Mouse (Mus musculus): ENCODE results near the gene Ncam1.

Gene Ncam1

GRCm38 (mm10) chr9:49675696-49676465 lies 122.8 kb downstream of the Ncam1 start:
- no peak for DNase-seq (ENCODE audit: low spot score)

GRCm38 (mm10) chr9:49672646-49673199 lies 126.0 kb downstream of the Ncam1 start:
- DNase-seq (ENCODE audit: low spot score), result no peak

DNA sequence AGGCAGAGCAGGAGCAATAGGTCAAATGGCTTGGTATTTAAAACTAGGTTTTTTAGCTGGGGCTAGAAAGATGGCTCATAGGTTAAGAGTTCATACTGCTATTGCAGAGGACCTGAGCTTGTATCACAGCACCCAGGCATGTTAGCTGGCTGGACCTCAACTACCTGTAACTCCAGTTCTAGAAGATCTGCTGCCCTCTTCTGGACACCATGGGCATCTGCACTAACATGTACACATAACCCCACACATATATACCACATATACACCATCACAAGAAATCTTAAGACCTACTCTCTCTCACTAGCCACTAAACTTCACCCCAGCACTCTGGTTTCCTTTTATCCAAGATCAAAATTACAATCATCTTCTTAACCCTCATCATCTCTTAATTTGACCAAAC lies 131.7 kb downstream of the Ncam1 start:
- no peak for DNase-seq (ENCODE audit: low spot score)

- DNase-seq (ENCODE audit: low spot score), result no peak
Measured at GRCm38 (mm10) chr9:49665361-49665760, 133.4 kb downstream of the Ncam1 start.

- DNase-seq (ENCODE audit: low spot score), result no peak
Measured at GRCm38 (mm10) chr9:49663927-49664320, 134.8 kb downstream of the Ncam1 start.

DNA sequence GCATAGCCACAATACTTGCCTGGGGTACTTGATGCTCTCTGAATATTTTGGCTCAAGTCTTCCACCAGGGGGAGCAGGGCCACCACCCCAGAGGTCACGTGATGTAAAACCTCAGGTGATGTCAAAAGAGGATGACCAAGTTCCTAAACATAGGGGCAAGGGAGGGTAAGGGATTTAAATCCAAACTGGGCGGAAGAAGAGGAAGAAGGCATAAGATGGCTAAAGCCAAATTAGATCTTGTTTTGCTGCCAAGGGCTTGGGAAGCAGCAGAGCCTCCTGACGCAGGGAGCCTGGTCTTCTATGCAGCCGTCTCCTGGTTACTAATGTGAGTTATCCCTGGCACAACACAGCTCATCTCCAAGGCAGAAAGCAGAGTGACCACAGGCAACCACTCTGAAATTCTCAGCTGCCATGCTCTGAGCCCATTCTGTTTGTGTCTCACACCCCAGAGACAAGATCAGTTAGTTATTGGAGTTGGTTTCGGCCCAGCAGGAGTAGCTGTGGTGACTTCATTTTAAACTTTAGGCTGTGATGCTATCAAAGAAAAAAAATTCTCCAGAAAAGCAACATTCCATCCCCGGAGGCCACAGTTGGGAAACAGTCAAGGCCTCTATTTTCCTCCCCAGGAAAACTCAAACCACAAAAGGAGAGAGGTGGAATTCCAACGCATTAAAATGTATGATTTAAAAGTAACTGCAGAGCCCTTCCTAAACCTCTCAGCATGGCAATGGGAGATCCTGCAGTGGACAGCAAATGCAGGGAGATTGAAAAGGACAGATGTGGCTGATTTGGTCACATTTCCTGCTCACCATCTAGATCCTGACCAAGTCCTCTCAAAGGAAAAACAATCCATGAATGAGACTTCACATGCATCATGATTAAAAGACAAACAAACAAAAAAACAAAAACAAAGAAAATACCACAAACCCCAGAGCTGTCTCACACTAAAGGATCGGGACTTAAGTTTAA lies 135.5 kb downstream of the Ncam1 start:
- DNase-seq (ENCODE audit: low spot score), result no peak

- no peak for DNase-seq (ENCODE audit: low spot score)
Measured at GRCm38 (mm10) chr9:49661480-49661879, 137.2 kb downstream of the Ncam1 start.

- no peak for DNase-seq (ENCODE audit: low spot score)
Measured at GRCm38 (mm10) chr9:49658381-49658856, 140.3 kb downstream of the Ncam1 start.

DNA sequence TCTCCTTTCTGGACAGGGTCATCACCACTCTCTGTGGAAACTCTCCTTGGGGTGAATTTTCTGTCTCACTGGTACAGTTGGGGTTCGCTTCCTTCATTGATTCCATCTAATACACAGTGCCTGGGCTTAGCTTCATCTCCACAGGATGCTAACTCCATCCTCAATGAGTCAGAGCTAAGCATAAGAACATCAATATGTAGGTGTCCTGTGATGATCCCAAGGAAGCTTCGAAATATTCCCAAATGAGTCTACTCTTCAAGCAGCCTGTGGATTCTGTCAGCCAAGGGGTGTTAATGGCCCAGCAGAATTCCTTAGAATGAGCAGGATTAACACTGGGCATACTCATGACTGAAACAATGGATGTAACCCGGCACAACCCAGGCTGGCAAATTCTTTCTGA lies 144.3 kb downstream of the Ncam1 start:
- DNase-seq (ENCODE audit: low spot score), result no peak

- no peak for DNase-seq (ENCODE audit: low spot score)
Measured at GRCm38 (mm10) chr9:49653478-49654245, 145.1 kb downstream of the Ncam1 start.

- no peak for DNase-seq (ENCODE audit: low spot score)
Measured at GRCm38 (mm10) chr9:49644296-49644695, 154.4 kb downstream of the Ncam1 start.

GRCm38 (mm10) chr9:49640764-49641163 lies 158.0 kb downstream of the Ncam1 start:
- DNase-seq (ENCODE audit: low spot score), result no peak

DNA sequence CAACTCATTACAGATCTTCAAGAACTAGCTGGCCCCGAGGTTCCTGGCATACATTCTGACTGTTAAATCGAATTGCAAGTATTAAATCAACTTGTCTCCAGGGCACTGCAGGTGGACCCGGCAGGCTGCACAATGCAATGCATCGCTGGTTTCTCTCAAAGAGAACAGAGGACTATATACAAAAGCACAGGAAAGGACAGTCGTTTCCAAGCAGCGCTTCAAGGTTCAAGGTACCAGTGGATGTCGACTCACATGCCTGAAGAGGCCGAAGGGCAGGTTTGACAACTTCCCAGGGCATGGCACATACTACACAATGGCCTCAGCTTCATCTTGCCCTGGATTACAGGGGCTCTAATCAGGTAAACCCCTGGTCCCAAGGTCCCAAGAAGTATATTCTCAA lies 158.6 kb downstream of the Ncam1 start:
- DNase-seq (ENCODE audit: low spot score), result no peak

GRCm38 (mm10) chr9:49637955-49638354 lies 160.8 kb downstream of the Ncam1 start:
- DNase-seq (ENCODE audit: low spot score), result no peak

- DNase-seq (ENCODE audit: low spot score), result no peak
Measured at GRCm38 (mm10) chr9:49635668-49636326, 162.9 kb downstream of the Ncam1 start.

GRCm38 (mm10) chr9:49632591-49632990 lies 166.1 kb downstream of the Ncam1 start:
- DNase-seq (ENCODE audit: low spot score), result no peak

DNA sequence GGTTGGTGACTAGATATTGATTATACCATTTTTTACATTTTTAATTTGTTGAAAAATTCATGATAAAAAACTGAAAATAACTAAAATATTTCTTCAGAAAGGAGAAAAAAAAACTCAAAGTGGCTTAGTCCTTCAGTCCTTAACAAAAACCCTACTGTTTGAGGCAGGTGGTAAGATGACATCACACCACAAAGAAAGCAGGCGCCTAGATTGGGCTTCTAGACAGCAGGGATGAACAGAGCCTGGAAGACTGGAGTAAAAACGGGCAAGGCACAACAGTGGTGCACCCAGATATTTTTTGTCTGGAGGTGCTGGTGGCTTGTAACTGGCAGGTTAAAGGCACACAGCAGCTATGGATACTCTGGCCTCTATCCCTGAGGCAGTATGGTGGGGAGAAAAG lies 168.4 kb downstream of the Ncam1 start:
- no peak for DNase-seq (ENCODE audit: low spot score)

- DNase-seq (ENCODE audit: low spot score), result no peak
Measured at GRCm38 (mm10) chr9:49624910-49625309, 173.8 kb downstream of the Ncam1 start.

DNA sequence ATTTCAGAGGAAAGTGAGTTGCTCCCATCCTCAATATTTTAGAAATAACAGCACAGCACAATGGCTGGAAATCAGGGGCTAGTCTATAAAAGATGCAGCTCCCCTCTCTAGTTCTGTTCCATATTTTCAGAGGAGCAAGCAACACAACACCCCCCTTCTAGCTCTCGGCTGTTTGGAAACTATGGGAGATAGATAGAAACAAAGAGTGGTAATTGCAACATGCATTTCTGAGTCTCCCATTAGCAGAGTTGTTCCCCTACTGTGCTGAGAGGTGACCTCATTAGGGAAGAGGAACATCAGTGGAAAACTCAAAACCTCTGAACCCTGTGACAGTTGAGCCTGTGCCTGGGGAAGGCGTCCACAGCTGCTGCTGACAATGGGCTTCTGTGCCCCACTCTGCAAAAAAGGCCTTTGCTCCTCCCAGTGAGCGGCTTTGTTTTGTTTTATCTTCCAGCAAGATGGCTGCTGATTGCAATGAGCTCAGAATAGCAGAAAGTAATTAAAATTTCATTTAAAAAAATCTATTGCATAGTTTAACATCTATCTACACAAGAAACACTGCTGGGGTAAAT lies 174.7 kb downstream of the Ncam1 start:
- DNase-seq (ENCODE audit: low spot score), result no peak

DNA sequence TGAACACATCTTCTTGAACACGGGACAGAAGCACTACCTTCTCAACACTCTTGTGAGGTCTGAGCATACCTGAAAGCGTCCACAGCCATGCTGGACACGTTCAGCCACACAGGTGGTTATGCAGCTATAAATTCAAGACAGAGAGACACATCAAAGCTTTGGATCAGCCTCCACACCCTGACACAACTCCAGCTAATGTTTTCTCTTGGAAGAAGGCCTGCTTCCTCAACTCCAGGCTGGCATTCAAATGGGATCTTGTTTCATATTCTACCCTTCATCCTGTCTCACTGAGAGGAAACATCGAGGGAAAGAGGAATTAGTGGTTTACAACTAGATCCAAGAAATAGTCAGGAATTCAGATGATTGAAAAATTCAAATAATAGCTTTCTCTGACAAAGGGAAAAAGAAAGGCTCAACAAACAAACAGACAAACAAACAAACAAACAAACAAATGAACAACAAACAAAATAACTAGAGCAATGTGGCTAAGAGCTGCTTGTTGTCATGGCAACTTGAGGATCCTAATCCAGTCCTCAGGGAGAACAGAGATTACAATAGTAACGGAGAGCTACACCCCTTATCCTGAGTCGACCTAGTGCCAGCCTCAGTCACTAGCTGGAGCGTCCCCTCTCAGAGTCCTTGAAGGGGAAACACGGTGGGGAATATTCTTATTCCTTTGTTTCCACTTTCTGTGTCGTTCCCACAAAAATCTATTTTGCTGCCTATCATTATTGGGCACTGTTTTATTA lies 175.6 kb downstream of the Ncam1 start:
- no peak for DNase-seq (ENCODE audit: low spot score)

Measured in ovary, postnatal 36 days (tissue).